Mouse (Mus musculus) MEL (cell line): ENCODE data around the gene Sipa1l1. TPM values are rescaled to one million over a fixed set of nuclear protein-coding genes. Genes with fewer than 3 reads are reported as not detected.

Experiments used
- DNase-seq: peaks from one replicate; pipeline ENCODE4 v3.0.0; 2011; ENCODE audit warnings: low read depth, low spot score
- H3K27ac ChIP-seq: 2 replicates; pipeline ENCODE4 v1.5.1; 2012; ENCODE audit warnings: low read depth, mild to moderate bottlenecking, control low read depth, low read length, moderate library complexity; ENCODE audit not compliant: control insufficient read depth
- H3K27me3 ChIP-seq, 2 experiments: fragments of 150-350 bp in 1 of 2; sonication (generic) in 1 of 2; 2 replicates each; pipeline ENCODE4 v1.6.1; 2012; ENCODE audit warnings: low read length in 2 of 2, mild to moderate bottlenecking in 2 of 2, improper control_type of control experiment in 1 of 2, moderate library complexity in 1 of 2; ENCODE audit not compliant: insufficient read depth in 2 of 2, control insufficient read depth in 1 of 2
- H3K36me3 ChIP-seq, 2 experiments: 2 replicates each; pipeline ENCODE4 v1.6.1; 2012 to 2014; ENCODE audit warnings: low read length in 2 of 2, improper control_type of control experiment in 1 of 2, inconsistent platforms in 1 of 2, mild to moderate bottlenecking in 1 of 2; ENCODE audit not compliant: insufficient read depth in 2 of 2, control insufficient read depth in 1 of 2
- H3K4me1 ChIP-seq, 2 experiments: fragments of 150-350 bp in 1 of 2; sonication (generic) in 1 of 2; 2 replicates each; pipeline ENCODE4 v1.6.1; 2012; ENCODE audit warnings: low read length in 2 of 2, improper control_type of control experiment in 1 of 2, mild to moderate bottlenecking in 1 of 2; ENCODE audit not compliant: insufficient read depth in 2 of 2, control insufficient read depth in 1 of 2
- H3K4me3 ChIP-seq, 2 experiments: fragments of 150-350 bp in 1 of 2; sonication (generic) in 1 of 2; 2 replicates each; pipeline ENCODE4 v1.5.1; 2012; ENCODE audit warnings: low read depth in 2 of 2, low read length in 2 of 2, mild to moderate bottlenecking in 2 of 2, moderate library complexity in 2 of 2, control low read depth in 1 of 2, improper control_type of control experiment in 1 of 2; ENCODE audit not compliant: control insufficient read depth in 1 of 2, insufficient read depth in 1 of 2
- H3K79me2 ChIP-seq: 2 replicates; pipeline ENCODE4 v1.6.1; 2012; ENCODE audit warnings: mild to moderate bottlenecking, low read length, moderate library complexity; ENCODE audit not compliant: control insufficient read depth, poor library complexity, insufficient read depth
- H3K9ac ChIP-seq: 2 replicates; pipeline ENCODE4 v1.6.1; 2012; ENCODE audit warnings: low read depth, mild to moderate bottlenecking, control low read depth, low read length, moderate library complexity; ENCODE audit not compliant: control insufficient read depth, poor library complexity, severe bottlenecking
- H3K9me3 ChIP-seq: fragments of 150-350 bp; sonication (generic); replicated peaks from 2 replicates; pipeline ENCODE4 v1.6.1; 2012; ENCODE audit warnings: mild to moderate bottlenecking, low read length, improper control_type of control experiment, moderate library complexity; ENCODE audit not compliant: insufficient read depth
- BHLHE40 ChIP-seq: IDR thresholded peaks from 2 replicates; pipeline ENCODE4 v1.6.1; 2012; ENCODE audit warnings: low read depth, mild to moderate bottlenecking, inconsistent platforms, low read length, improper control_type of control experiment, borderline replicate concordance
- CHD1 ChIP-seq: IDR thresholded peaks from 2 replicates; pipeline ENCODE4 v1.6.1; 2012; ENCODE audit warnings: low read depth, mild to moderate bottlenecking, inconsistent platforms, low read length, improper control_type of control experiment
- EP300 ChIP-seq, 2 experiments: IDR thresholded peaks; 2 replicates each; pipeline ENCODE4 v1.6.1; 2011; ENCODE audit warnings: improper control_type of control experiment in 2 of 2, low read length in 2 of 2, low read depth in 1 of 2, mild to moderate bottlenecking in 1 of 2
- GABPA ChIP-seq: IDR thresholded peaks from 2 replicates; pipeline ENCODE4 v1.6.1; 2012; ENCODE audit warnings: low read depth, mild to moderate bottlenecking, inconsistent platforms, low read length, improper control_type of control experiment, moderate library complexity
- JUND ChIP-seq: IDR thresholded peaks from 2 replicates; pipeline ENCODE4 v1.6.1; 2011; ENCODE audit warnings: low read depth, mild to moderate bottlenecking, improper control_type of control experiment, low read length
- KAT2A ChIP-seq: conservative IDR thresholded peaks from 2 replicates; pipeline ENCODE4 v1.6.1; 2012; ENCODE audit warnings: low read depth, low read length, improper control_type of control experiment, inconsistent platforms
- MEF2A ChIP-seq: IDR thresholded peaks from 2 replicates; pipeline ENCODE4 v1.6.1; 2014; ENCODE audit warnings: low read depth, mild to moderate bottlenecking, inconsistent platforms, low read length, improper control_type of control experiment; ENCODE audit not compliant: poor library complexity, insufficient replicate concordance, severe bottlenecking; ENCODE audit errors: extremely low read depth
- MYC ChIP-seq: IDR thresholded peaks from 2 replicates; pipeline ENCODE4 v1.6.1; 2011; ENCODE audit warnings: low read depth, mild to moderate bottlenecking, low read length, improper control_type of control experiment, moderate library complexity
- POLR2AphosphoS2 ChIP-seq: IDR thresholded peaks from 2 replicates; pipeline ENCODE4 v1.6.1; 2011; ENCODE audit warnings: low read length, improper control_type of control experiment
- RAD21 ChIP-seq: IDR thresholded peaks from 2 replicates; pipeline ENCODE4 v1.6.1; 2011; ENCODE audit warnings: mild to moderate bottlenecking, low read depth, low read length, improper control_type of control experiment
- SIN3A ChIP-seq: IDR thresholded peaks from 2 replicates; pipeline ENCODE4 v1.6.1; 2012; ENCODE audit warnings: low read length, improper control_type of control experiment, inconsistent platforms
- SMC3 ChIP-seq: IDR thresholded peaks from 2 replicates; pipeline ENCODE4 v1.6.1; 2011; ENCODE audit warnings: low read depth, low read length, improper control_type of control experiment
- TCF12 ChIP-seq: IDR thresholded peaks from 2 replicates; pipeline ENCODE4 v1.6.1; 2014; ENCODE audit warnings: low read depth, mild to moderate bottlenecking, inconsistent platforms, low read length, improper control_type of control experiment, moderate library complexity
- UBTF ChIP-seq: IDR thresholded peaks from 2 replicates; pipeline ENCODE4 v1.6.1; 2012; ENCODE audit warnings: low read depth, mild to moderate bottlenecking, inconsistent platforms, low read length, improper control_type of control experiment, moderate library complexity, borderline replicate concordance; ENCODE audit not compliant: insufficient read depth
- USF1 ChIP-seq: IDR thresholded peaks from 2 replicates; pipeline ENCODE4 v1.6.1; 2014; ENCODE audit warnings: low read depth, mild to moderate bottlenecking, inconsistent platforms, low read length, improper control_type of control experiment, moderate library complexity
- USF2 ChIP-seq, 2 experiments: IDR thresholded peaks; 2 replicates each; pipeline ENCODE4 v1.6.1; 2011 to 2012; ENCODE audit warnings: improper control_type of control experiment in 2 of 2, low read length in 2 of 2, borderline replicate concordance in 1 of 2, inconsistent platforms in 1 of 2, low read depth in 1 of 2, mild to moderate bottlenecking in 1 of 2; ENCODE audit not compliant: insufficient read depth in 1 of 2
- ZNF384 ChIP-seq: IDR thresholded peaks from 2 replicates; pipeline ENCODE4 v1.6.1; 2012; ENCODE audit warnings: low read depth, mild to moderate bottlenecking, inconsistent platforms, low read length, improper control_type of control experiment
- polyA plus RNA-seq, 2 experiments: library from polyadenylated mRNA; stranded (reverse) in 1 of 2; unstranded in 1 of 2; fragments of >175 nt in 1 of 2; fragments of >200 nt in 1 of 2; gene quantifications; 2 replicates each; pipeline versions ENCODE4 v1.2.1 to v1.2.4; 2012; ENCODE audit warnings: low replicate concordance in 2 of 2, low read depth in 1 of 2; ENCODE audit not compliant: insufficient read length in 2 of 2, insufficient read depth in 1 of 2, missing spikeins in 1 of 2
- total RNA-seq: library from RNA; depleted of rRNA; stranded (reverse); fragments of 300-350 nt; gene quantifications from 2 replicates; pipeline ENCODE4 v1.2.3, GENCODE M21; 2012

Gene Sipa1l1
- total and polyA plus RNA-seq, 3 experiments, result 18.1 to 42.7 (median 19.3) TPM

GRCm38 (mm10) chr12:82499731-82500130 is 330.6 kb downstream of the Sipa1l1 start:
- DNase-seq, result no peak
- H3K27ac ChIP-seq, result no peak overlapping the region
- H3K9me3 ChIP-seq, result no peaks in the 10 kb centered on the region
- no peaks in the 10 kb centered on the region for H3K79me2 ChIP-seq
- no peak for TF ChIP-seq MEF2A
- no peak for TF ChIP-seq POLR2AphosphoS2
- no peak for TF ChIP-seq USF2 (IDR thresholded peaks at IDR 0.05; ENCODE audit: borderline replicate concordance in 1 of 2, insufficient read depth in 1 of 2, low read depth in 1 of 2, low read length in 2 of 2)
- TF ChIP-seq KAT2A, result no peak
- TF ChIP-seq CHD1, result no peak
- TF ChIP-seq RAD21, result no peak
- TF ChIP-seq TCF12, result no peak
- TF ChIP-seq ZNF384, result no peak
- no peak for TF ChIP-seq GABPA
- TF ChIP-seq USF1, result no peak
- no peak for TF ChIP-seq EP300 (IDR thresholded peaks at IDR 0.05; ENCODE audit: low read depth in 1 of 2, low read length in 2 of 2)
- TF ChIP-seq MYC, result no peak
- TF ChIP-seq SIN3A, result no peak
- TF ChIP-seq JUND, result no peak
- TF ChIP-seq SMC3, result no peak
- no peak for TF ChIP-seq BHLHE40
- no peak for TF ChIP-seq UBTF
- H3K4me1 ChIP-seq, result no peaks in the 10 kb centered on the region
- H3K27me3 ChIP-seq, result peaks cover 3 to 7% of the 10 kb centered on the region in 2 experiments; a peak in 3 of 4 replicates
- no peak overlapping the region for H3K4me3 ChIP-seq
- no peaks in the 10 kb centered on the region for H3K36me3 ChIP-seq
- no peak overlapping the region for H3K9ac ChIP-seq
